31 mouse cellular contexts compared by ENCODE assay signal in genomic region chr3:61582927-61583326, GRCm38 (mm10).
A peak's percentile ranks its signal among the peaks of the same experiment; 100 is the strongest.
DNase-seq lines count a peak whose midpoint lies in the region; ATAC-seq and TF ChIP-seq lines count a peak whose summit lies in the region.
"Had no signal": no experiment of that assay in that cellular context is flagged by ENCODE, and none has a peak within 500 bp of the region (broad histone marks: within the 10 kb centered on the region; RNA-seq: fewer than 3 reads in every experiment).

No protein-coding gene starts in this region.

- no peaks in the 10 kb centered on the region for H3K9me3 ChIP-seq in hindbrain, embryonic 16.5 days (ENCODE audit: control insufficient read depth, low read length)
- no peaks in the 10 kb centered on the region for H3K9me3 ChIP-seq in hindbrain, embryonic 14.5 days (ENCODE audit: control insufficient read depth, low read length)
- H3K9me3 ChIP-seq: embryonic facial prominence, embryonic 13.5 days; heart, embryonic 12.5 days; intestine, embryonic 15.5 days; limb, embryonic 13.5 days; lung, embryonic 15.5 days; midbrain, embryonic 12.5 days; neural tube, embryonic 12.5 days; stomach, embryonic 15.5 days had no signal

- H3K27ac ChIP-seq in cerebellum, adult 2 months (ENCODE audit: insufficient read depth, low read length), result no peak overlapping the region
- no peak overlapping the region for H3K27ac ChIP-seq in hindbrain, embryonic 16.5 days (ENCODE audit: low read depth, low read length)
- no peak overlapping the region for H3K27ac ChIP-seq in hindbrain, embryonic 14.5 days
- H3K27ac ChIP-seq: embryonic facial prominence, embryonic 13.5 days; heart, adult 2 months; hindbrain, postnatal 0 days; intestine, embryonic 15.5 days; limb, embryonic 13.5 days; lung, embryonic 15.5 days; midbrain, embryonic 12.5 days; neural tube, embryonic 12.5 days; stomach, embryonic 15.5 days had no signal

- H3K4me3 ChIP-seq in cerebellum, adult 2 months (replicated peaks; ENCODE audit: insufficient read depth, low read depth, low read length), result no peak overlapping the region
- no peak overlapping the region for H3K4me3 ChIP-seq in hindbrain, embryonic 16.5 days (ENCODE audit: low read length)
- no peak overlapping the region for H3K4me3 ChIP-seq in hindbrain, embryonic 14.5 days (replicated peaks; ENCODE audit: low read length)
- H3K4me3 ChIP-seq: embryonic facial prominence, embryonic 13.5 days; heart, adult 2 months; heart, embryonic 12.5 days; intestine, embryonic 15.5 days; limb, embryonic 13.5 days; lung, embryonic 15.5 days; midbrain, embryonic 12.5 days; myocyte; neural tube, embryonic 12.5 days; stomach, embryonic 15.5 days had no signal

- intact Hi-C loops in left cerebral cortex, postnatal 14 days (cut with DNase I), result no loop called here

- TF ChIP-seq CTCF in cerebellum, adult 2 months (IDR thresholded peaks at IDR 0.05; ENCODE audit: borderline replicate concordance, insufficient read depth, low read depth, low read length), result no peak

- no peak overlapping the region for H3K9ac ChIP-seq in hindbrain, embryonic 16.5 days (ENCODE audit: low read depth, low read length)
- H3K9ac ChIP-seq in hindbrain, embryonic 14.5 days, result no peak overlapping the region
- H3K9ac ChIP-seq: embryonic facial prominence, embryonic 13.5 days; heart, embryonic 12.5 days; intestine, embryonic 15.5 days; limb, embryonic 13.5 days; lung, embryonic 15.5 days; midbrain, embryonic 12.5 days; neural tube, embryonic 12.5 days; stomach, embryonic 15.5 days had no signal

- no peak for TF ChIP-seq POLR2A in cerebellum, adult 2 months (IDR thresholded peaks at IDR 0.05; ENCODE audit: borderline replicate concordance, insufficient read depth, low read length)

- peak; percentile 5 to 29 for DNase-seq in cerebellum, postnatal 10 days
- DNase-seq in cerebellum, adult 2 months, result no peak
- DNase-seq in hindbrain, embryonic 14.5 days (ENCODE audit: low spot score), result no peak
- peak; percentile 7 for DNase-seq in left cerebral cortex, postnatal 14 days (ENCODE audit: low spot score in 2 of 2)
- no peak for DNase-seq in left cerebral cortex, adult 8-10 months (ENCODE audit: low spot score in 2 of 2)
- DNase-seq in right cerebral cortex, postnatal 10 days (ENCODE audit: low spot score in 2 of 2), result peak; percentile 24 to 26
- no peak for DNase-seq in right cerebral cortex, adult 2 months (ENCODE audit: low spot score in 2 of 2)
- DNase-seq: adrenal gland, adult 2 months; adrenal gland, postnatal 36 days; cerebellum, adult 9-10 months; embryo, embryonic 11 days; heart, adult 2 months; heart, postnatal 4 days; kidney, adult 2 months; kidney, postnatal 4 days; right cerebral cortex, postnatal 14 days had no signal

- ATAC-seq in hindbrain, embryonic 16.5 days, result peak; percentile 58; the same call in 1 of the 2 replicates
- no peak; the same call in 1 of the 2 replicates for ATAC-seq in hindbrain, embryonic 14.5 days (ENCODE audit: low FRiP score)
- ATAC-seq: activated CD4-positive, CD25-positive, alpha-beta regulatory T cell, adult 4 months; forebrain, embryonic 14.5 days; hindbrain, postnatal 0 days; intestine, embryonic 15.5 days had no signal

- H3K27me3 ChIP-seq in cerebellum, adult 2 months (ENCODE audit: control insufficient read depth, insufficient read depth, low read length), result no peaks in the 10 kb centered on the region
- no peaks in the 10 kb centered on the region for H3K27me3 ChIP-seq in hindbrain, embryonic 16.5 days (replicated peaks; ENCODE audit: control insufficient read depth, insufficient read depth, low read length)
- no peaks in the 10 kb centered on the region for H3K27me3 ChIP-seq in hindbrain, embryonic 14.5 days (ENCODE audit: control insufficient read depth, insufficient read depth, low read length)
- H3K27me3 ChIP-seq: CH12.LX; embryonic facial prominence, embryonic 13.5 days; heart, embryonic 12.5 days; intestine, embryonic 15.5 days; limb, embryonic 13.5 days; lung, embryonic 15.5 days; midbrain, embryonic 12.5 days; neural tube, embryonic 12.5 days; stomach, embryonic 15.5 days had no signal

- H3K4me2 ChIP-seq in hindbrain, embryonic 16.5 days (ENCODE audit: low read length), result no peak overlapping the region
- no peak overlapping the region for H3K4me2 ChIP-seq in hindbrain, embryonic 14.5 days (replicated peaks)
- H3K4me2 ChIP-seq: embryonic facial prominence, embryonic 13.5 days; heart, embryonic 12.5 days; intestine, embryonic 15.5 days; limb, embryonic 13.5 days; liver, embryonic 11.5 days; lung, embryonic 15.5 days; midbrain, embryonic 12.5 days; neural tube, embryonic 12.5 days; stomach, embryonic 15.5 days had no signal

- WGBS in cerebellum, adult 2 months, result 32% methylated on average over 2 of the region's 2 CpGs
- WGBS in hindbrain, embryonic 16.5 days, result 69% methylated on average over 2 of the region's 2 CpGs
- WGBS in hindbrain, embryonic 14.5 days, result 68% methylated on average over 2 of the region's 2 CpGs

- H3K4me1 ChIP-seq in cerebellum, adult 2 months (ENCODE audit: control insufficient read depth, insufficient read depth, low read length), result no peaks in the 10 kb centered on the region
- no peaks in the 10 kb centered on the region for H3K4me1 ChIP-seq in hindbrain, embryonic 16.5 days (ENCODE audit: control insufficient read depth, insufficient read depth, low read depth, low read length)
- no peaks in the 10 kb centered on the region for H3K4me1 ChIP-seq in hindbrain, embryonic 14.5 days (replicated peaks; ENCODE audit: control insufficient read depth, insufficient read depth, low read length)
- H3K4me1 ChIP-seq: embryonic facial prominence, embryonic 13.5 days; heart, embryonic 12.5 days; intestine, embryonic 15.5 days; limb, embryonic 13.5 days; lung, embryonic 15.5 days; midbrain, embryonic 12.5 days; neural tube, embryonic 12.5 days; stomach, embryonic 15.5 days had no signal

- no peaks in the 10 kb centered on the region for H3K36me3 ChIP-seq in hindbrain, embryonic 16.5 days (ENCODE audit: control insufficient read depth, insufficient read depth, low read length)
- H3K36me3 ChIP-seq in hindbrain, embryonic 14.5 days (replicated peaks; ENCODE audit: control insufficient read depth, insufficient read depth), result no peaks in the 10 kb centered on the region
- H3K36me3 ChIP-seq: embryonic facial prominence, embryonic 13.5 days; heart, embryonic 12.5 days; intestine, embryonic 15.5 days; limb, embryonic 13.5 days; lung, embryonic 15.5 days; midbrain, embryonic 12.5 days; neural tube, embryonic 12.5 days; stomach, embryonic 15.5 days had no signal

Comparison
In these comparisons a context has a peak if more than half of its experiments do, and no peak if none do; other contexts are left out.
1. DNase-seq: peak in cerebellum, postnatal 10 days (2 of 2), left cerebral cortex, postnatal 14 days (2 of 2) and right cerebral cortex, postnatal 10 days (2 of 2); none in cerebellum, adult 2 months (0 of 2), hindbrain, embryonic 14.5 days (single experiment), left cerebral cortex, adult 8-10 months (0 of 2) and right cerebral cortex, adult 2 months (0 of 2).